Mouse (Mus musculus): ENCODE data around the gene Slc7a1. TPM values are rescaled to one million over a fixed set of nuclear protein-coding genes. Genes with fewer than 3 reads are reported as not detected.

Slc7a1 gene
- polyA plus RNA-seq, 1 experiment from 2014 or later = 5.8 TPM

- Histone ChIP-seq H3K27ac (ENCODE audit: low read length) (no peak overlapping the region), H3K4me2 (replicated peaks; ENCODE audit: low read depth, low read length) (no peak overlapping the region), H3K9me3 (ENCODE audit: low read length) (no peaks in the 10 kb centered on the region), H3K4me3 (ENCODE audit: low read depth, low read length) (no peak overlapping the region), H3K9ac (replicated peaks; ENCODE audit: low read depth) (no peak overlapping the region), H3K27me3 (replicated peaks; ENCODE audit: insufficient read depth, low read length) (no peaks in the 10 kb centered on the region), H3K4me1 (ENCODE audit: insufficient read depth, low read depth, low read length) (no peaks in the 10 kb centered on the region), H3K36me3 (ENCODE audit: insufficient read depth, low read length) (no peaks in the 10 kb centered on the region)
- TF ChIP-seq EP300 (IDR thresholded peaks at IDR 0.05) (no peak), CTCF (IDR thresholded peaks at IDR 0.05) (peak; percentile 63)
- 67% methylated on average over 12 of the region's 12 CpGs for WGBS
- DNase-seq (ENCODE audit: low spot score) = peak; percentile 36
- peak; percentile 27; the same call in 1 of the 2 replicates for ATAC-seq
Observed at GRCm38 (mm10) chr5:148375480-148375879, 24.2 kb downstream of the Slc7a1 start.

GRCm38 (mm10) chr5:148373092-148373685, 26.5 kb downstream of the Slc7a1 start:
- Histone ChIP-seq H3K27ac (ENCODE audit: low read length) (no peak overlapping the region), H3K4me2 (replicated peaks; ENCODE audit: low read depth, low read length) (no peak overlapping the region), H3K9ac (replicated peaks; ENCODE audit: low read depth) (no peak overlapping the region), H3K9me3 (ENCODE audit: low read length) (no peaks in the 10 kb centered on the region), H3K4me1 (ENCODE audit: insufficient read depth, low read depth, low read length) (no peaks in the 10 kb centered on the region), H3K4me3 (ENCODE audit: low read depth, low read length) (no peak overlapping the region), H3K27me3 (replicated peaks; ENCODE audit: insufficient read depth, low read length) (no peaks in the 10 kb centered on the region), H3K36me3 (ENCODE audit: insufficient read depth, low read length) (no peaks in the 10 kb centered on the region)
- TF ChIP-seq CTCF (IDR thresholded peaks at IDR 0.05) (no peak), EP300 (IDR thresholded peaks at IDR 0.05) (no peak)
- 65% methylated on average over 9 of the region's 9 CpGs for WGBS
- peak; percentile 67 for DNase-seq (ENCODE audit: low spot score)
- peak; percentile 66 for ATAC-seq

GRCm38 (mm10) chr5:148372005-148372917, 27.4 kb downstream of the Slc7a1 start:
- H3K4me2 ChIP-seq (replicated peaks; ENCODE audit: low read depth, low read length) = no peak overlapping the region
- H3K27me3 ChIP-seq (replicated peaks; ENCODE audit: insufficient read depth, low read length) = no peaks in the 10 kb centered on the region
- no peak overlapping the region for H3K4me3 ChIP-seq (ENCODE audit: low read depth, low read length)
- H3K27ac ChIP-seq (ENCODE audit: low read length) = no peak overlapping the region
- DNase-seq (ENCODE audit: low spot score) (no peak), ATAC-seq (no peak)
- H3K36me3 ChIP-seq (ENCODE audit: insufficient read depth, low read length) = no peaks in the 10 kb centered on the region
- H3K9ac ChIP-seq (replicated peaks; ENCODE audit: low read depth) = no peak overlapping the region
- 57% methylated on average over 12 of the region's 12 CpGs for WGBS
- H3K9me3 ChIP-seq (ENCODE audit: low read length) = no peaks in the 10 kb centered on the region
- TF ChIP-seq CTCF (IDR thresholded peaks at IDR 0.05) (no peak), EP300 (IDR thresholded peaks at IDR 0.05) (no peak)
- no peaks in the 10 kb centered on the region for H3K4me1 ChIP-seq (ENCODE audit: insufficient read depth, low read depth, low read length)

- Histone ChIP-seq H3K4me2 (replicated peaks; ENCODE audit: low read depth, low read length) (no peak overlapping the region), H3K4me3 (ENCODE audit: low read depth, low read length) (no peak overlapping the region), H3K9ac (replicated peaks; ENCODE audit: low read depth) (no peak overlapping the region), H3K9me3 (ENCODE audit: low read length) (no peaks in the 10 kb centered on the region), H3K4me1 (ENCODE audit: insufficient read depth, low read depth, low read length) (no peaks in the 10 kb centered on the region), H3K27me3 (replicated peaks; ENCODE audit: insufficient read depth, low read length) (no peaks in the 10 kb centered on the region), H3K36me3 (ENCODE audit: insufficient read depth, low read length) (no peaks in the 10 kb centered on the region), H3K27ac (ENCODE audit: low read length) (no peak overlapping the region)
- ATAC-seq = no peak
- TF ChIP-seq EP300 (IDR thresholded peaks at IDR 0.05) (no peak), CTCF (IDR thresholded peaks at IDR 0.05) (no peak)
- 95% methylated on average over 9 of the region's 9 CpGs for WGBS
- no peak for DNase-seq (ENCODE audit: low spot score)
Observed at GRCm38 (mm10) chr5:148371375-148371774, 28.3 kb downstream of the Slc7a1 start.

GRCm38 (mm10) chr5:148370624-148371023, 29.1 kb downstream of the Slc7a1 start:
- no peaks in the 10 kb centered on the region for H3K27me3 ChIP-seq (replicated peaks; ENCODE audit: insufficient read depth, low read length)
- WGBS = 100% methylated on average over 1 of the region's 1 CpGs
- no peak for TF ChIP-seq EP300 (IDR thresholded peaks at IDR 0.05)
- TF ChIP-seq CTCF (IDR thresholded peaks at IDR 0.05) = peak; percentile 73
- no peak overlapping the region for H3K4me2 ChIP-seq (replicated peaks; ENCODE audit: low read depth, low read length)
- H3K9ac ChIP-seq (replicated peaks; ENCODE audit: low read depth) = no peak overlapping the region
- H3K36me3 ChIP-seq (ENCODE audit: insufficient read depth, low read length) = no peaks in the 10 kb centered on the region
- H3K27ac ChIP-seq (ENCODE audit: low read length) = no peak overlapping the region
- no peak overlapping the region for H3K4me3 ChIP-seq (ENCODE audit: low read depth, low read length)
- H3K9me3 ChIP-seq (ENCODE audit: low read length) = no peaks in the 10 kb centered on the region
- DNase-seq (ENCODE audit: low spot score) (no peak), ATAC-seq (no peak)
- no peaks in the 10 kb centered on the region for H3K4me1 ChIP-seq (ENCODE audit: insufficient read depth, low read depth, low read length)

- no peaks in the 10 kb centered on the region for H3K36me3 ChIP-seq (ENCODE audit: insufficient read depth, low read length)
- no peak overlapping the region for H3K4me3 ChIP-seq (ENCODE audit: low read depth, low read length)
- H3K9me3 ChIP-seq (ENCODE audit: low read length) = no peaks in the 10 kb centered on the region
- no peaks in the 10 kb centered on the region for H3K27me3 ChIP-seq (replicated peaks; ENCODE audit: insufficient read depth, low read length)
- H3K9ac ChIP-seq (replicated peaks; ENCODE audit: low read depth) = no peak overlapping the region
- no peak for ATAC-seq
- 87% methylated on average over 3 of the region's 3 CpGs for WGBS
- TF ChIP-seq CTCF (IDR thresholded peaks at IDR 0.05) (peak; percentile 42), EP300 (IDR thresholded peaks at IDR 0.05) (no peak)
- DNase-seq (ENCODE audit: low spot score) = no peak
- no peak overlapping the region for H3K4me2 ChIP-seq (replicated peaks; ENCODE audit: low read depth, low read length)
- H3K27ac ChIP-seq (ENCODE audit: low read length) = no peak overlapping the region
- H3K4me1 ChIP-seq (ENCODE audit: insufficient read depth, low read depth, low read length) = no peaks in the 10 kb centered on the region
Observed at GRCm38 (mm10) chr5:148369178-148369577, 30.5 kb downstream of the Slc7a1 start.
